Mouse (Mus musculus) spleen, adult 18-20 months (tissue): Measurements from ENCODE around the gene Zdhhc3.
A peak's percentile ranks its signal among the peaks of the same experiment; 100 is the strongest.

Experiments used
- DNase-seq, 2 experiments: peaks; one replicate each; pipeline ENCODE4 v3.0.0; 2022; ENCODE audit warnings: mixed read lengths in 2 of 2

Zdhhc3 gene

DNA sequence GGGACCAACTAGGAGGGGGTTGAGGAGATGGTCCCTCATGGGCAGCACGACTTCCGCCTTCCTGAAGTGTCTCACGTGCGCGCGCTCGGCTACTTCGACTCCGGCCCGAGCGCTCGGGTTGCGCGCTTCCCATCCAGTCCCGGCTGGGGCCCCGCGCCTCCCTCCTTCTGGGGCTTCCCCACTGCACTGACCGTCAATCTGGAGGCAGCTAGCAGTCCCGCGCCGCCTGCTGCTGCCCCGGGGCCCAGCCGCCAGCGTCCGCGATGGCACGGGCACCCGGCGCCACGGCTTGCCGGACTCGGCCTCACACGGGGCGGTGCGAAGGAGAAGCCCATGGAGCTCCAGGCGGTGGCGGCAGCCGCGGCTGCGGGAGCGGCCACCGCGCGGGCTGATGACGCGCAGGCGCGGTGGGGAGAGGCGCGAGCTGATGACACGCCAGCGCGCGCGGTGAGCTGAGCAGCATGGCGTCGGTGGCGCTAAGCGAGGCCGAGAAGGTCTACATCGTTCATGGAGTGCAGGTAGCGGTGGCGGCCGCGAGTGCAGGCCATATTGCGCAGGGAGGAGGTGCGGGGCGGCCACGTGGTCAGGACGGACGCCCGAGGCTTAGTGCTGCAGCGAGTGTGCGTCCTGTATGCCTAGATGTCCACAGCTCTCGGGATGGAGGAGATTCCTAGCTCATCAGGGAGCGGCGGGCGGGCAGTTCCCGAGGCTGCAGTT, at the start of gene Zdhhc3, which contains the start of gene Exosc7:
Gene Zdhhc3 (minus strand): TSS at position 401 of the 717 bp plus-strand sequence.
Gene Exosc7 (plus strand): TSS at position 411 of the 717 bp plus-strand sequence.
- peak; percentile 73 to 82 for DNase-seq

DNA sequence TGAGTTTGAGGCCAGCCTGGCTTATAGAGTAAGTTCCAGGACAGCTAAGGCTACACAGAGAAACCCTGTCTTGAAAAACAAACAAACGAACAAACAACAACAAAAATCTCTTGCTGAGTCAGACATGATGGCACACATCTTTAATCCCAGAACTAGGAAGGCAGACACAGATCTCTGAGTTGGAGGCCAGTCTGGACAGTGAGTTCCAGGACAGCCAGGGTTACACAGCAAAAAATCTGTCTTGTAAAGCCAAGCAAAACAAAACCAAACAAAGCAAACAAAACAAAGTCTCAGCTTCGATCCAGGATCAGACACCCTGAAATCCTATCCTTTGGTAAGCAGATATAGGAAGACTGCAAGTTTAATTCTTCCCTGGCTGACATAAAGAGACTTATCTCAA, 48.8 kb upstream of the Zdhhc3 start:
- DNase-seq = no peak

- DNase-seq = peak in 1 of 2 experiments; percentile 21
Measured at GRCm38 (mm10) chr9:123159330-123159729, 46.3 kb upstream of the Zdhhc3 start.

GRCm38 (mm10) chr9:123158125-123158836, 45.3 kb upstream of the Zdhhc3 start:
- DNase-seq = no peak

DNA sequence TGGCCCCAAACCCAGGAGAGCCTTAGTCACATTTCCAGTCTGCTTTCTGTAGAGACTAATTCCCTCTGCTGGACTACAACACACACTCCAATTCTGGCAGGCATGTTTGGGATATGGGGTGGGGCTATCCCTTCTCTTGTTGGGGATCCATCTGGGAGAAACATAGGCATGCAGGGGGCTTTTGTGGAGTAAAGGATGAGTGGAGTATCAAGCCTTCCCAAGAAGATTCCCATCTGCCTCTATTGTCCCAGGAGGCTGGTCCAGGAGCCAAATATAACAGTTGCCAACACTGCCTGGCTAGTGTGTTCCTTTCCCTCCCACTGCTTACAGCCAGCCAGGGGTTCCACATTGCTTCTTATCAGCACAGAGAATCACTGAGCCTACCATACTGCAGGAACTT, 44.7 kb upstream of the Zdhhc3 start:
- no peak for DNase-seq

- peak; percentile 22 for DNase-seq
Measured at GRCm38 (mm10) chr9:123156910-123157361, 43.9 kb upstream of the Zdhhc3 start.

GRCm38 (mm10) chr9:123153121-123153520, 40.1 kb upstream of the Zdhhc3 start:
- DNase-seq = no peak

- no peak for DNase-seq
Measured at GRCm38 (mm10) chr9:123152026-123152425, 39.0 kb upstream of the Zdhhc3 start.

- DNase-seq = no peak
Measured at GRCm38 (mm10) chr9:123151561-123151960, 38.6 kb upstream of the Zdhhc3 start.

DNA sequence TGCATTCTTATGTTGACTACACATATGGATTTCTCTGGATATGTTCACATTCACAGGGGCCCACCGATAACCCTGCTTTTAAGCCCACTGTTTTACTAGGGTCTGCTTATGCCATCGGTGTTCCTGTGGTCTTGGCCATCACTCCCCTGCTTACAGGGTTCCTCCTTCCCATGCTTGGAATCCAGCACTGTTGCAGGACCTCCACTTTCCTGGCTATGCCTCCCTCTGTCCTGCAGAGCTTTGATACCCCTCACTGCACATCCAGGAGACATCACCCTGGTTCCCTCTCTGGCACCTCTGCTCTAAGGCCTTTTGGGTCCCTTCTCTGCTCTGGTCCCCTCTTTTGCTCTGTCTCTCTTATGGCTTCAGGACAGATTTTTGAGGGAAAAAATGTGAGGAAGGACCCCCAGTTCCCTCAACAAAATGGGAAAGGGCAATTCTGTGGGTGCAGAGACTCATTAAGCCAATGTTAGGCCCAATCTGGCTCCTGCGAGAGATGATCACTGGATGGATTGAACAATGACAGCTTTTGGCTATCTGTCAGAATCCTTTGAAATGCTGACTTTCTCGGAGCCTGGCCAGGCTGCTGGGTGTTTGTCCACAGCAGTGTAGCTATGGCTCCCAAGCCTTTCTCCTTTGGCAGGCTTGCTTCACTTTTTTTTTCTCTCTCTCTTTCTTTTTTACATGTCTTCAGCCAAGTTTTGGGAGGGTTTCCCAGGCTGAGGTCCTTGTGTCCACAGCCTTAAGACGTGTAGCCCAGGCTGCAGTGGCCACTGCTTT, 37.4 kb upstream of the Zdhhc3 start, which contains the start of gene Clec3b:
Gene Clec3b (plus strand): TSS at position 706 of the 780 bp plus-strand sequence.
- no peak for DNase-seq

- DNase-seq = no peak
Measured at GRCm38 (mm10) chr9:123148430-123148829, 35.4 kb upstream of the Zdhhc3 start.

DNA sequence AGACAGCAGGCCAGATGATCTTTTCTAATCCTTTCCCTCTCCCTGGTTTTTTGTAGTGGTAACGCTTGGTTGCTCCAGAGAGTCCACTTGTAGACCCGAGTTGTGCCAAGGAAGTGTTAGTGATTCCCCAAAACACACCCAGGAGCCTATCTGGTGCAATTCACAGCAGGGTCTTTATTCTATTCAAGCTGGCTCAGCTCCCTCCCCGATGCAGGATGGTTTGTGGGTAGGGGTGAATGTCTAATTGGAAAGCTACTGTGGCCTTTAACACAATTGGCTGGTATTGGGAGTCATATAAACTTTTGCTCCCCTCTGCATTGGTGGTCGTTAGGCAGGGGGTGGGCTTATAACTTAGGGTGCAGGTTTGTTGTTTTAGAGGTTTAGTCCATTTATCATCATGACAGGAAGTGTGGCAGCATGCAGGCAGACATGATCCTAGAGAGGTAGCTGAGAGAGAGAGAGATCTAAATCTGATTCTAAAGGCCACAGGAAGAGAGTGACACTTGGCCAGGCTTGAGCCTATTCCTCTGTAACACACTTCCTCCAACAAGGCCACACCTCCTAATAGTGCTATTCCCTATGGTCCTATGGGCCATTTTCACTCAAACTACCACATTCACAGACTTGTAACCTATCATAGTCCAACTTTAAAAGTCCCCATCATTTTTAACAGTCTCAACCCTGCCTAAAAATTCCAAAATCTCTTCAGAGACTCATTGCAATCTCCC, 27.0 kb upstream of the Zdhhc3 start:
- no peak for DNase-seq

GRCm38 (mm10) chr9:123138891-123139474, 26.0 kb upstream of the Zdhhc3 start:
- no peak for DNase-seq

DNA sequence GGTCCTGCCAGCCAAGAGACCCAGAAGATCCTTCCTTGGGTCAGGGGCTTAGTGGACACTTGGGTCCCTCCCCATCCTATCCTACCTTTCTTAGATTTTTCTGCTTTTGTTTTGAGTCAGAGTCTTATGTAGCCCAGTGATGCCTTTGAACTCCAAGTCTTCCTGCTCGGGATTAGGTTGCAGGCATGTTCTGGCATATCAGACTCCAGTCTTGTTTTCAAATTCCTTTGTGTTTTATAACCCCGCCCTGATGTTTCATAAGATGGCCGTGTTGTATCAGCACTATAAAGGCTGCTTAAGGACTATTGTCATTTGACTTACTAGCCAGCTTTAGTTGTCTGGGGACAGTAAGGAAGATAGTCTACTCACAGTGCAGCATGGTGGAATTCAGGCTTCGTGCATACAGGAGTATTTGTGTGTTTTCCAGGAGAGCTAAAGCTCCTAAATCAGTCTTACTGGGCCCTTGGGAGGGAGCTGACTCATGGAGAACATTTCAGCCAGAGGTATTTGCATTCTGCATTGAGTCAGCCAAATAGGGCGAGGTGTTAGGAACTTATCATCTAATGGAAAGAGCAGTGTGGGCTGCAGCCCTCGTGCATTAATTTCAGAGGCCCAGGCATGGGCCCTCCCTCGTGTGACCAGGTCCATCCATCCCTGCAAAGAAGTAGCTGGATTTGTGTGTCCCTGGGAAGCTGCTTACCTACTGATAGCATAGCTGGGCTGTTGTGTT, 24.1 kb upstream of the Zdhhc3 start:
- no peak for DNase-seq

- no peak for DNase-seq
Measured at GRCm38 (mm10) chr9:123132994-123133393, 20.0 kb upstream of the Zdhhc3 start.

DNA sequence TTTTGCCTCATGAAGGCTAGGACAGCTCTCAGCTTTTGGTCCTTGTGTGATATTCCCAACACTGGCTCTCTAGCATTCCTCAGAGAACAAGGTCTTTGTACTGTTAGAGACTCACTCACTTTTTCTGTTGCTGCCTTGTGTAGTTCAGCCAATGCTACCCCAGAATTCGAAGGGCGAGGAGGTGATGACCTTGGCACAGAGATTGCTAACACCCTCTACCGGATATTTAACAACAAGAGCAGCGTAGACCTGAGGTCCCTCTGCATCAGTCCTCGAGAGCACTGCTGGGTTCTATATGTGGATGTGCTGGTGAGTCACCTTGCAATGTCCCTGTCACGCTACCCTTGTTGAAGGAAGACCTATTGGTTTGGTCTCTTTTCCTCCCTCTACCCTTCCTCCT, 14.7 kb upstream of the Zdhhc3 start:
- no peak for DNase-seq

- DNase-seq = no peak
Measured at GRCm38 (mm10) chr9:123124413-123124981, 11.5 kb upstream of the Zdhhc3 start.

GRCm38 (mm10) chr9:123123571-123124412, 10.8 kb upstream of the Zdhhc3 start:
- DNase-seq = no peak

- DNase-seq = no peak
Measured at GRCm38 (mm10) chr9:123123017-123123416, 10.0 kb upstream of the Zdhhc3 start.

GRCm38 (mm10) chr9:123115566-123115965, 2.6 kb upstream of the Zdhhc3 start:
- DNase-seq = no peak
